Mouse (Mus musculus): ENCODE data around the gene Defb9.
"Not testable (repeated sequence)": the region's sequence is repeated elsewhere in the genome, so short reads cannot be mapped to it uniquely, and the experiment has no call there.

The Defb9 gene

DNA sequence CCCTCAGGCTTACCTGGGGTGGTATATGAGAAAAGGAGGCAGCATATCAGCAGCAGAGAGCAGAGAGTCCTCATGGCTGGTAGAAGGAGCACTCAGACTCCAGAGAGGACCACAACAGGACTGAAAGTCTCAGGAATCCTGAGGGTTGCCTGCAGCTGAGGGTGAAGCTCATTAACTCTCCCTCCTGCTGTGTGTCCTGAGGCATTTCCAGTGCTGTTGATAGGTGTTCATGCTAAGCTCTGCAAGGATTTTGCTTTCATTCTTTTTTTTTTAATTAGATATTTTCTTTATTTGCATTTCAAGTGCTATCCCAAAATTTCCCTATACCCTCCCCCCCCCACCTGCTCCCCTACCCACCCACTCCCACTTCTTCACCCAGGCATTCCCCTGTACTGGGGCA lies at the start of gene Defb9:
Defb9 (minus strand) TSS at position 101 of the 400 bp plus-strand sequence.
- not testable (repeated sequence) for DNase-seq

DNA sequence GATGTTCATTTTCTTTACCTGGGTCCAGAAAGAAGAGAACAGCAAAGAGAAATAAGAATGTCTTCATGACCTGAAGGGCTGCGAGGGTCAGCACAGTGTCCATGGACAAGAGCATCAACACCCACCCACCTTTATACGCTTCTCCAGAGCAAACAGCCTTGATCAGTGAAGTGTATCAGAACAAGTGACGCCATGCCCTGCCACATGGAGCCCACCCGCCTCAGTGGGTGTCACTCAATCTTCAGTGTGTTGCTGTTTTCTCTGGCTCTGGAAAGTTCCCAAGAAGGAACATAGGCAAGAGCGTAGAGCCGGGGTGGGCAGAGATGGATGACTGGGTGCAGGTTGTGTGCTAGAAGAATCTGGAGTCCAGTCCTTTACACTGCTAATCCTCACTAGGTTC lies 47.4 kb upstream of the Defb9 start, which contains the start of gene Defb15:
Defb15 (minus strand) TSS at position 101 of the 400 bp plus-strand sequence.
- no peak for DNase-seq

DNA sequence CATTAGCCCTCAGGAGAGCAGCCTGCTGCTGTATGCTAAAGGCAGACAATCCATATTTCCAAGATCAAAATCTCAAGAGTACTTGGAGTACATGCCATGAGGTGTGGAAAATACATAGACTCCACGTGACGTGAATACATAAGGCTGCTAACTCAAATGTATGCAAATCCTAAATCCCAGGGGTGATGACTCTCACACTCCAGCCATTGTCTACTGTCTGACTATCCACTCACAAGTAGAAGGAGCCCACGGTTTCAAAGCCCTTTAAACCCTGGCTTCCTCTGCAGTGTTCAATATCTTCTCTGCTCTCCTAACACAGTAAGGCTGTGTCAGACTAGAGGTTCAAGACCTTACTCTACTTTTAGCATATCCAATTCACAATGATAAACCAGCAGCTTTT lies 45.5 kb upstream of the Defb9 start:
- not testable (repeated sequence) for DNase-seq

DNA sequence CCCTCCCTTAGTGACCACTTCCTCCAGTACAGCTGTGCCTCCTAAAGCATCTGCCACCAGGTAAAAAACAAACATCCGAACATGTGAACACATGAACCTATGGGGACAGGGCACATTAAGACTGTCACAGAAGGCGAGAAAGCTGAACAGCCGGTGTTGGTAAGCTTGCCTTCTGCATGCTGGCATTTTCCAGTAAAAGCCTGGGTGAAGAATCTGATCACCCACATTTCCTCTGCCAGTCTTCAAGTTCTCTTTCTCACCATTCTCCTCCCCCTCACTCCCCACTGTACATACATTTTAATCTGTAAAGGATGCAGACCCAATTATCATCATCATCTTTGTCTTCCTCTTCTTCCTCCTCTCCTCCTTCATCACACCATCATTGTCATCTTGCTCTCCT lies 30.4 kb upstream of the Defb9 start:
- no peak for DNase-seq

DNA sequence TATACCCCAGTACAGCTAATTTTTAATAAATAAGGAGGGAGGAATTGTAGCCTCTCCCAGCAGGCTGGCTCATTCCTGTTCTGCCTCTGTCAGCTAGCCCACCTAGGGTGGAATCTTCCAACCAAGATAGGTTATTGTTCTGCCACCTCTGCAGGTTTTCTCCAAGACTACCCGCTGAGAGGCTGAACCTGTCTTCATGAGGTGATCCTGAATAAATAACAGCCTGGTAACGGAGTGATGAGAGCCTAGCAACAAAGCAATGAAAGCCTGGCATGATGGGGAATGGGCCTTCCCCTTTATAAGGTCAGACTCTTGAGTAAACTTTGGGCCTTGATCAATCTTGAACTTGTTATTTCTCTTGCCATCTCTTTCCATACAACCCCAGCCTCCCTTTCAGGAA lies 27.3 kb upstream of the Defb9 start:
- no peak for DNase-seq

DNA sequence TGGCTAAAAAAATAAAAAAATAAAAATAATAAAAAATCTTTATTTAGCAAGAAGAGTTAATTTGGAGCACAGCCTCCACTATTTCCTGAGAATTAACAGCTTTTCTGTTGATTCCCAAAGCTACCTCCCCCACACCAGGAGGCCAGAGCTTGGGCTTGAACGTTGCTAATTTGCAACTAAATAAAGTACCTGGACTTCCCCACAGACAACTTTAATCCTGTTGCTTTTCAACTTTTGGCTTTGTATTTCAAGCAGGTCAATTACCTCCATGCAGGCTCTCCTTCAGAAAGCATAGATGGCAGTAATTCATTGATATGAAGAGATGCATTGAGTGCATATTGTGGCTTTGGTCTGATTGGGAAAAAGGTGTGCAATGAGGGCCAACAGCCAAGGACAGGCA lies 26.7 kb upstream of the Defb9 start:
- DNase-seq, result no peak

DNA sequence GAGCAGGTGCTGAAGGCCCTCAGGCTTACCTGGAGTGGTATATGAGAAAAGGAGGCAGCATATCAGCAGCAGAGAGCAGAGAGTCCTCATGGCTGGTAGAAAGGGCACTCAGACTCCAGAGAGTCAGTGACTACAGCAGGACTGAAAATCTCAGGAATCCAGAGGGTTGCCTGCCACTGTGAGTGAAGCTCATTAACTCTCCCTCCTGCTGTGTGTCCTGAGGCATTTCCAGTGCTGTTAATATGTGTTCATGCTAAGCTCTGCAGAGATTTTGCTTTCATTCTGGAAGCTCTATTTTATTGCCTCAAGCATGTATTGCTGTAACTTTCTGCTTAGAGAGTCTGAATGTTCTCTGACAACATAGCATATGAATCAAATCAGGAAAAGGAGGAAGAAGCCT lies 21.1 kb upstream of the Defb9 start, which contains the start of gene Defb11:
Defb11 (minus strand) TSS at position 123 of the 400 bp plus-strand sequence.
- DNase-seq, result not testable (repeated sequence)

DNA sequence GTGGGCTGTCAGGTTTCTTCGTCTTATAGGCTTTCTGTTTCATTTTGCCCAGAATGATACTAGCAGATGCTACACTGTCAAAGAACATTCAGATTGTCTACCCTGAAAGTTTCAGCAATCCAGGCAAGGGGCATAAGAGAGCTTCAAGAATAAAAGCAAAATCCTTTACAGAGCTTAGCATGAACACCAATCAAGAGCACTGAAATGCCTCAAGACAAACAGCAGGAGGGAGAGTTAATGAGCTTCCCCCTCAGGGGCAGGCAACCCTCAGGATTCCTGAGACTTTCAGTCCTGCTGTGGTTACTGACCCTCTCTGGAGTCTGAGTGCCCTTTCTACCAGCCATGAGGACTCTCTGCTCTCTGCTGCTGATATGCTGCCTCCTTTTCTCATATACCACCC lies 26.6 kb downstream of the Defb9 start, which contains the start of gene Defb10:
Defb10 (plus strand) TSS at position 316 of the 400 bp plus-strand sequence.
- DNase-seq, result not testable (repeated sequence)
